Mouse (Mus musculus): ENCODE data around the gene C1qc.

C1qc gene

DNA sequence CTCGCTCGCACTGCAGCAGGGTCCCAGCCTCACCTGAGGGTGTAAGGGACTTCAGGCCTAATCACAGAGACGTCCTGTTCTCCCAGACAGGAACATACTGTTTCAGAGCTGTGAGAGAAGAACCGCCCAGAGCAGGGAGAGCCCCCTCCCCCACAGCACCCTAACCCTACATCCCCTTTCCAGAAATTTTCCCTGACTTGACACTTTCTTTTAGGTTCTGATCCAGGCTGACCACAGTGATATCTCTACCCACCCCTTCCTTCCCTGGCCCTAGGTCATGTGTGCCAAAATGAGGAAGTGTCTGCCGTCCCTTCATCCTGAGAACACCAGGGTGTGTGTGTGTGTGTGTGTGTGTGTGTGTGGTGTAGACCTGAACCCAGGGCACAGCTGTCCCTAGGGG is at the start of gene C1qc:
Gene C1qc (minus strand): TSS at position 255 of the 400 bp plus-strand sequence.
- no peak for DNase-seq (ENCODE audit: low read depth, low spot score)

DNA sequence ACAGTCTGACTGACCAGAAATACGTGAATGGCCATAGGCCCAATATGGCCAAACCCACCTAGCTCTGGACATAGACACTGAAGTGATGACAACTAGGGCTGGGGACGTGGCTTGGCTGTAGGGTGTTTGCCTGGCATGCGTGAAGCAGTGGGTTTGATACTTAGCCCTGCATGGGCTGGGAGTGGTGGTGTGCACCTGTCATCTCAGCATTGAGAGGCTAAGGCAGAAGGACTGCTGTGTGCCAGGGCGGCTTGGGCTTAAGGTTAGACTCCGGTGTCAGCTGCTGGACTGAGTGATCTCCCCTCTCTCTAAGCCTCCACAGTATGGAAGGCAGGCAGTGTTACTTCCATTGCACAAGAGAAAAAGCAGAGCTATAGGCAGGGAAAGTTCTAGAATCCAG is 45.1 kb upstream of the C1qc start:
- no peak for DNase-seq (ENCODE audit: low read depth, low spot score)

DNA sequence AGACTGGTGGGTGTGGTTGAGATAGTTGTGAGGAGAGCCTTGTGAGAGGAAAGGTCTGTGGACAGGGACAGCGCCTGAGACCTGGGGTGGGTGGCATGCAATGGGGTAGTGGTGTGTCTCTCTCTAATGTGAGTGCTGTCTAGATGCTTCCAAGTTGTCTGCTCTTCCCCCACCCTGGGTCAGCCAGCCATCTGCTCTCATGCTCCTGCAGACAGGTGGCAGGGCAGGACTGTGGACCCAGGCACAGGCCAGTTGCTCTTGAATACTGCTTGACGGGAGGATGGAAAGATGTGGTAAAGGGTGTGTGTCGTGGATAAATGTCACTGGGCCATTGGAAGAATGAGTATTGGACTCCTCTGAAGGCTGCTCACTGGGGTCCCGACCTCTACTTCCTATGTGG is 44.5 kb upstream of the C1qc start:
- DNase-seq (ENCODE audit: low read depth, low spot score): no peak

DNA sequence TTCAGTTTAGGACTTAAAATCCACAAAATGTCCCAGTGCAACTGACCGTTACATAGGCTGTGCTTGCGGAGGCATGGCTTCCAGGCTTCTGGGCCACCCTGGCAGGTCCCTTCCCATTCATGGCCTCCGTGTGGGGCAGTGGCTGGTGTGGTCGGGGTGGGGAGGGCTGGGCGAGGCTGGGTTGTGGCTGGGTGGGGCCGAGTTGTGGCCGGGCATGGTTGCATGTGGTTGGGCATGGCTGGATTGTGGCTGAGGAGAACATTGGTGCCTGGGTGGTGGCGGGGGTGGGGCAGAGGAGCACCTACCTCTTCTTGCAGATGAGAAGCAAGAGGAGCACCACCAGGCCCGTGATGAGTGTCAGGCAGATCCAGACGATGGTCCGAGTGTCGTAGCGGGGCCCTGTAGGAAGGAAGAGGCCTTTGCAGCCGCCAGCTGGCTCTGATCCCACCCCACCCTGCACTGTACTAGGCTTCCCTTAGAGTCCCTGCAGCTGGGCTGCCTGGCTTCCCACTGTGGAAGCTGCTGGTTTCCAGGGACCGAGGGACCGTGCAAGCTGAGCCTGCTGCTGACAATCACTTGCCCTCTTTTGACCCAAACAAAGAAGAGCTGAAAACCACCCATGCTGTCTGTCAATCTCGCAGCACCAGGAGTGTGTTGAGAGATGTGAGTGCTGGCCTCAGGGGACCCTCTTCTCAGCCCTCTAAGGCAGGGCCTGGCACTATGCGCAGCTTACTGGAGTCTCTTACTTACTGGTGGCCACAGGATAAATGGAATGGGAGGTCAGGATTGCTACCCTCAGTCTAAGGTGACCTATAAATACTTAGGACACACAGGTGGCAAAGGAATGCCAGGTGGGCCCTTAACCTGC is 42.1 kb upstream of the C1qc start:
- no peak for DNase-seq (ENCODE audit: low read depth, low spot score)

DNA sequence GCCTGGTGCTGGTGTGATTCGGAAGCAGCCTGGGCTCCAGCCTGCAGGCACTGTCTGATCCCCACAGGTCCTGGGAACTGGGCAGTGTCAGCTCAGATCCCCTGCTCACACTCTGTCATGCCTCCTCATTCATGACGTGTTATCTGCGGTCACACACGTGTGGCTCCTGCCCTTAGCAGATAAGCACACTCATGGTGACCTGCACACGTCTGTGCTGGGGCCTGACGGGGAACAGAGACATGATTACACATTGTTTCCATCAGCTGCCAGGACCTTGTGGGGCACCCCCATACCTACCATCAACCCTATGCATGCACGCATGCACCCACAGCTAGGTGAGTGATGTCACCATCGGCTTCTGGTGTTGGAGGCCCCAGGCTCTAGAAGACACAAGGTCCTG is 37.6 kb upstream of the C1qc start:
- no peak for DNase-seq (ENCODE audit: low read depth, low spot score)

DNA sequence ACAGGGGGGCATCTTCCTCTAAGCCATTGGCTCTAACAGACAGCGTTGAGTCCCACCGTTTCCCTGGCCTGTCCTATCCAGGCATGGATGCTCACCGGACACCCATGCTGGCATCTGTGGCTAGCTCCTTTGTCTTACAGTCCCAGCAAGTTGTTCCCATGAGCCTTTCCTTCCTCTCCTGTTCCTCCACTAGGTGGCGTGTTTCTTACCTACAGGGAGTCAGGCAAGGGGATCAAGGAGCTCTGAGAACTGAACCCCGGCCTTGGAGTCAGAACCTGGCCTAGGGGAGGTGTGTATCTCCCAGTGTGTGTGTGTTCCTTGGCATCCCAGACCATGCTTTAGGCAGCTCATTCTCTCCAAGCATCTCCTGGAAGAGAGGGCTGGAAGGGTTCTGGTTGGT is 36.1 kb upstream of the C1qc start:
- peak; percentile 44 for DNase-seq (ENCODE audit: low read depth, low spot score)

DNA sequence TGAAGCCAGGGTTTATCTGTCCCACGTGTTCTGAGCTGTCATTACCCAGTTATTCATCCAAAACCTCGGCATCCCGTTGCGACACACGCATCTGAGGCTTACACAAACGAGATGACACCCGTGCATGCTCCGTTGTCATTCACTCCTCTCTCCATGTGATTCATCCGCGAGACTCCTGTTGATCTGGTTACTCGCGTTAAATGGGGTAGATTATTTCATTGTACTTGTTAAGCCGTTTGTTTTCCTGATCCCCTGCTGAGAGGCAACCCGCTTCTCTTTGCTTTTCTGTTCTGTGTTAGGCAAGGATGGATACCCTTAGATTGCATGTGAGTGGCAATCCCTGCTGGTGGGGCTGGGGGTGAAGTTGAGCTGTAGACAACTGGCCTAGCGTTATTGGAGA is 32.9 kb upstream of the C1qc start:
- no peak for DNase-seq (ENCODE audit: low read depth, low spot score)

DNA sequence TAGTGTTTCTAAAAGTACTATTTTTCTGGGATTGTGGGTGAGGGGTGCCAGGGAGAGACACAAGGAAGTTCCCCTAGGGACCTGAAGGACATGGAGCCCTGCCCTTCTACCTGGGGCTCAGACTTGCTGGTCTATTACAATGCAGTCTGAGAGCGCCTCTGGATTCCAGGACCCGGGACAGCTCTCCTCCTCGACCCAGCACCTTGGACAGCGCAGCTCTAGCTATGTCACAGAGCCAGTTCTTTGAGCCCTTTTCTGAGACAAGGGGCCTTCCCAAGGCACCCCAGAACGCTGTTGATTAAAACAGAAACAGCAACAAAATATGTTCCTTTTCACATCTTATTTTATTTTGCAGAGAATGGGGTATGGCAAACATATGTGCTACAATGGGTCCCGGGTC is 31.7 kb upstream of the C1qc start:
- DNase-seq (ENCODE audit: low read depth, low spot score): peak; percentile 32

DNA sequence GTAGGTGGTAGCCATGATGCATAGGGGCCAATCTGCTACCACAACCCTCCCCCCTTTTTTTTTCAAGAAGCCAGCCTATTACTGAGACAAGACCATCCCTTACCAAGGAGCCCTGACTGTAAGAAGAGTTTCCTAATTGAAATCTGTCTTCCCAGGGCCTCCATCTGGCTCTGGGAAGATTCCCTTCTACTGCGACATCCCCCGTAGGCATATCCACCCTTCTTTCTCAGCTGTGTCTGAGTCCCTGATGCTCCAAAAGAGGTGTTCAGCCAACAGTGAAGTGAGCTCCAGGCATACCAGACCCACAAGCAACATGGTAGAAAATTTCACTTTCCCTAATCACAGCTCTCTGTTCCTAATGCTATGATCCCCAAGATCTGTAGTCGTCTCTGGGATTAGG is 26.7 kb upstream of the C1qc start:
- no peak for DNase-seq (ENCODE audit: low read depth, low spot score)

DNA sequence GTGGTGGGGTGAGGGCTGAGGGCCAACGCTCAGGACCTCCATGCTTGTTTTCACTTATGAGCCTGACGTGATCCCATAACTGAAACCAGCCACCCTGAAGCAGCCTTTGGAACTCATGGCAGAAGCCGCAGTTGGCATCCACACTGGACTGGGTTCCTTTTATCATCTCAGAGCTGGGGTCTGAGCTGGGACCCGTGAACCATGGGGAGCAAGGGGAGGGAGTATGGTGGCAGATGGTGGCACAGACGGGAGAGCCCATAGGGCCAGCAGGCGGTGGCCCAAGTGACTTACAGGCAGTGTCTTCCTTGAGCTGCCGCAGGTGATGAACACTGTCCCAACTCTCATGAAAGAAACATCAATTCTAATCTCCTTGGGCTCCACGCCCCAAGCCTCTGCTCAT is 26.0 kb upstream of the C1qc start:
- DNase-seq (ENCODE audit: low read depth, low spot score): no peak

DNA sequence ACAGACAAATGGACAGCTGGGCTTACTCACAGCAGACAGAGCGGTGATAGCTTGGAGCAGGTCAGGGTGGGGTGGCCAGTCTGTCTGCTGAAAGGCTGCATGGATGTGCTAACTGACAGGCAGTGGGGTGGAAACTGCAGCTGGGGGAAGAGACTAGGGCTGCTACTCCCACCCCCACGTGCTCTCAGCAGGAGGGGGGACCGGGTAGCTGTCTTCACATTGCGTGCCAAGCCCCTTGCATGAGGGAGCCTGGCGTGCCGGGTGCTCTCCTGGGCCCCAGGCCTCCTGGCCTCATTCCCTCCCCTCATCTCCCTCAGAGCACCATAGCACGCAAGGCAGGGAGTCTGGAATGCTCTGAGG is 24.3 kb upstream of the C1qc start:
- DNase-seq (ENCODE audit: low read depth, low spot score): no peak

DNA sequence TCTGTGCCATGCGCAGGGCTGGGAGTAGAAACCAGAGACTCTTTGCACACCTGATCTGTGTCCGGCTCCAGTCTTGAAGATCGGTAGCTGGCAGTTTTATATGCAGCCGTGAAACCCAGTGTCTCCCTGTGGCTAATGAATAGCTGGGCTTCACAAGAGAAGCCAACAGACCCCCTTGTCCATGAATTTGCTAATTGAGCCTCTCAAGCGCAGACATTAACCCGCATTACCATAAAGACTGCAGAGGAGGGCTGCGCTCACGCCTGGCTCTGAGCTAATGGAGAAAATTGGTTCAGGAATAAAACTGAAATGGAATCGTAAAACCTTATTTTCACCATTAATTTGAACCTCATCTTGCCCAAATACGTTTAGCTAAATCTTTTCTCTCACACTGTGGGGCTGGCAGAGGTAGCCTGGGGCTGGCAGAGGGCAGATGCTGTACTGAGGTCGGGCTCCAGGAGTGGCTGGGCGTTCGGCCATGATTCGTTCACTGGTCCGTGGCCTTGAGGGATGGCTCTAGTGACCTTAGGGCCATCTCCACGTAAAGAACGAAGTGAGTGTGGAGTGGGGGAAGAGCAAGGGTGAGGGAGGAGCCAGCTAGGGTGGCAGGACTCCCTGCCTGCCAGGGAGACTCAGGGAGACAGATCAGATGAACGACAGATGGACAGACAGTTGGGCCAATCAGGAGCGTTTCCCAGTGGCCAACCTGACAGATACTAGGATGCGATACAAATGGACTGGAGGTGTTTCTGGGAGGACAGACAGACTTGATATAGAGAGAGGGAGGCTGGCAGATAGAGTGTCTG is 23.7 kb upstream of the C1qc start:
- DNase-seq (ENCODE audit: low read depth, low spot score): no peak

DNA sequence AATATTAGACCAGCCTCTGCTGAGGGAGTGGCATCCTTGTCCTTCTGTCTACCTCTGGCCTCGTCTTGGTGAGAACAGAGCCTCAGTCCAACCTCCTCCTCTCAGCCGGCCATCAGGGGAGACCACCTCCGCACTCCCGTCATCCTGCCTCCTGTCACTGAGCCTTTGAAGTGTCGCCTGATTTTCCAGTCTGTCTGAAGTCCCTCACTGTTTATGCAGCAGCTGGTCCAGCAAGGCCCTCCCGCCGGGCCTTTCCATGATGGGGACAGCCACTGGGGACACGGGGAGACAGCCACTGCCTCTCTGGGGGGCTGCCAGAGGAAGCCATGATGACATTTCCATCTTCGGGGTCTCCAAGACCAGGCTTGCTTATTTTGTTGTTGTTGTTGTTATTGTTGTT is 20.0 kb upstream of the C1qc start:
- DNase-seq (ENCODE audit: low read depth, low spot score): no peak

DNA sequence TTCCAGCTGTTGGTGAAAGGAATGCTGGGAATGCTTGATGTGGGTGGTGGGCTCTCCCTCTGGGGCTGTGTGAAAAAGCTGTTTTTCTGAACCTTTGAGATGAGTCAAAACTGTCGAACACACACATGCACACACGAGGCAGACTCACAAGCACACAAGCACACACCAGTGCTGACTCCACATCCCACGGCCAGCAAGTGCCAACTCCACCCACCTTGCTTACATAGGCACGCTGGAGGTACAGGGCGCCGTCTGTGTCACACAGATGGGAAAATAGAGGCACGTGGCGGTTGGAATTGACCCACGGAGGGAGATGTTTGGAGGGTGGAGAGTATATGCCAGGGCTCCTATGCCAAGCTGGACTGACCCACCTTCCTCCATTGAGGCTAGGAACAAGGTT is 18.9 kb upstream of the C1qc start:
- no peak for DNase-seq (ENCODE audit: low read depth, low spot score)

DNA sequence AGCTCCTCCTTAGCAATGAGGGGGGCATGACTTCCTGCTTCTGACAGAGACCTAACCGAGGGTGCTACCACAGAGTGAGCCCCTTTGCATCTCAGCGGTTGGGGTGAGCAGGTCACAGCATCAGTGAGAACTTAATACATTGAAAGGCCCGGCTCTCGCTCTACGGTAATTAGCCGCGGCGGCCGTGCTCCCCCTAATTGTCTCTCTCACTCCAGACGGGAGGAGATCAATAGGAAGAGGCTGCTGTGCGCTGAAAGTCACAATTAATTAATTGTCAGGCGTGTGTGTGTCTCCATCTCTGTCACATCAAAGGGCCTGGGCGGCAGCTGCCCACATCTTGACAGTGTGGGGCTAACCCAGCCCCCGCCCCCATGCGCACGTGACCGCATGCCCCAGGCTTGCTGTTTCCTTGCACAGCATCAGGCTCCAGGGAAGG is 18.4 kb upstream of the C1qc start:
- no peak for DNase-seq (ENCODE audit: low read depth, low spot score)

DNA sequence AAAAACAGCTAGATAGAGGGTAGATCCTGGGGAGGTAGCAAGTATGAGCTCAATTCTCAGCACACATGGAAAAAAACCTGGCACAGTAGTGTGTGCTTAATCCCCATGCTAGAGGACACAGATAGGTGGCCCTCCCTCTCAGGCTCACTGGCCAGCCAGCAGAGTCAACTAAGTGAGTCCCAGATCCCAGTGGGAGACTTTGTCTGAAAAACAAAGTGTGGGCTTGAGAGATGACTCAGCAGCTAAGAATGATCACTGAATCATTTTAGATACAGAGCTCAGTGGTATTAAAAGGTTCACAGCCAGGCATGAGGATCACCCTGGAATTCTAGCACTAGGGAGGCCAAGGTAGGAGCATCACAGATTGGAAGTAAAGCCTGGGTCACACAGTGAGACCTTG is 14.9 kb upstream of the C1qc start:
- DNase-seq (ENCODE audit: low read depth, low spot score): no peak

DNA sequence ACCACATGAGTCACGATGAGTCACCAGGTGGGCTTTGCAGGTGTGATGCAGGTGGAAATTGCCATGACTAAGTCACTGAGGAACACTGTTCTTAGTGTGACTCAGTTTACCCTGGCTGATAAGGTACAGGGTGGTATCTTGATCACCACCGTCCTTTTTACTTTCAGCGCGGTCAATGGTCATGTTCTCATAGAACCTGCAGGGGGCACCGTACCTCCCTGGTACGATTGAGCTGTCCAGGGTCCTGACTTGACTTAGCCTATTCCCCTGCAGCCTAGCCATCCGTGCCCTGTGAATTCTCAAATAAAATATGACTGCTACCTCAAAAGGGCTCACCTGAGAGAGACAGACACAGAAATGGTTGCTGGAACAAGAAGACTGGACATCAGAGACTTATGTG is 14.2 kb upstream of the C1qc start:
- peak; percentile 60 for DNase-seq (ENCODE audit: low read depth, low spot score)

DNA sequence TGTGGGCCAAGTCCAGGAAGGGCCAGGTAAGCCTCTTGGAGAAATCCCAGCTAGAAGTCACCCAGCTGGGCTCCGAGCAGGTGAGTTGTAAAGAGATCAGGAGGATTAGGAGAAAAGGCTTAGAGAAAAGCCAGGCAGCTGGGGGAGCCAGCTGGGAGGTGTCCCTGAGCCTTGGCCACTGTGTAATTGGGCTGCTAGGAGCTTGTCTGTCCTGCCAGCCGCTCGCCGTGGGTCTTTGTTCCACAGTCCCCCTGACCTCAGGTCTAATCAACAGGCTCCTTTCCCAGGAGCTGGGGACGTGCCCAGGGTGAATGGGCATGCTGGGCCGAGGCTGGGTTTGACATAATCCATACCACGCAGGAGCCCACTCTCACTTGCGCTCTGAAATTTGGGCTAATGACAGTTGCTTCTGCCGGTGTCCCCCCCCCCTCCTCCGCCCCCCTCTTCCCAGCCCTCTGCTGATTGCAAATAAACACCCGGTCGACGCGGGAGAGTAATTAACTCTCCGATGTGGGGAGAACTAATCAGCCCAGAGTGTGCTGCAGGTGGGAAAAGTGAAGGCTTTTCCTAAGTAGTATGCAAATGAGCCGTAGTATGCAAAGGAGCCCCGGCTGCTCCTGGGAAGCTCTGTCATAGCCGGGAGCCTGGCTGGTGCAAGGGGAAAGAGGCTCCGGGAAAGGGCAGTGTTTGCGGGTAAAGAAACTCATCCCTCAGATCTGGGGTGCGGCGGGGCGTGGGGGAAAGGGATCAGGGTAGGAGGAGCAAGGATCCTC is 12.1 kb upstream of the C1qc start:
- DNase-seq (ENCODE audit: low read depth, low spot score): no peak

DNA sequence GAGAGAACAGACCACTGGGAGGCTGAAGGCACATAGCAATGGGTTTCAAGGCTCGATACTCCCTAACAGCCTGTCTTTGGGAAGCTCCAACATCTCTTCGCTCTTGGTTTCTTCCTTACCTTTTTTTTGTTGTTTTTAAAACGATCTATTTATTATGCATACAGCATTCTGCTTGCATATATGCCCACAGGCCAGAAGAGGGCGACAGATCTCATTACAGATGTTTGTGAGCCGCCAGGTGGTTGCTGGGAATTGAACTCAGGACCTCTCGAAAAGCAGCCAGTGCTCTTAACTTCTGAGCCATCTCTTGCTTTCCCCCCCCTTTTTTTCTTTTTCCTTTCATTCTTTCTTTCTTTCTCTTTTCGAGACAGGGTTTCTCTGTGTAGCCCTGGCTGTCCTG is 6.3 kb upstream of the C1qc start:
- DNase-seq (ENCODE audit: low read depth, low spot score): peak; percentile 18

DNA sequence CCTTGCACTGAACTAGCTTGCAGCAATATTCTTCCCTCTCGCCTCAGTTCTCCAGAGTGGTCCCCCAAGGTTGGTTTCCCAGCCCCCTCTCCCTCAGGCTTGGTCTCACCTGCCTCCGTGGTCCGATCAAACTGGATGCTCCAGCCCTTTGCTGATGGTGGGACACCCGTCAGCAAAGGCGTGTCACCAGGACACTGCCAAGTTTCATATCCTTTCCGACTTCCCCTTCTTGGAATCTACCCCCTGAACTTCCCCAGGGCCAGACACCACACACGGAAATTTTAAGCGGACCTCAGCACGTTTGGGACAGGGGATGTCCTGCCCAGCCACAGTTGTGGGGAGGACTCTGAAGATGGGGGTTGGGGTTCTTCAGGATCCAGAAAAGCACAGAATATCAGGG is 5.8 kb upstream of the C1qc start, which contains the start of gene C1qa:
Gene C1qa (minus strand): TSS at position 167 of the 400 bp plus-strand sequence.
- DNase-seq (ENCODE audit: low read depth, low spot score): no peak

DNA sequence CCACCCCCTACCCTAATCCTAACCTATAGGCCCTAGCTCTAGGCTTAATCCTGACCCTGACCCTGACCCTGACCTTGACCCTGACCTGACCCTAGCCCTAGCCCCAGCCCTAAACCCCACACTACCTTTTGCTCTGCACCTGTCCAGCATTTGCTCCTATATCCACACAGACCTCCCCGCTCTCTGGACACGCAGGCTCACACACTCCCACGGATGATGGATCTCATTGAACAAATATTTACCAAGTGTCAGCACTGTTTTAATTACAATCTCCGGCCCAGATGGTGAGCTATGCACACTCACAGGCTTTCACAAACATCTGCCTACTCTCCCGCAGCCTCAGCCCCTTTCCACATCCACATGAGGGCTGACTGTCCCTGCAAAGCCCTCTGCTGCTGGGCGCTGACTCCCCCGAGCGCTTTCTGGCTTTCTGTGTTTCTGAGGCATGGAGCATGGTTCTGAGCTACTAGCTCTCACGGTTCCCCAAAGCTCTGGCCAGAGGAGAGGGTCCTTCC is 5.3 kb upstream of the C1qc start:
- no peak for DNase-seq (ENCODE audit: low read depth, low spot score)

DNA sequence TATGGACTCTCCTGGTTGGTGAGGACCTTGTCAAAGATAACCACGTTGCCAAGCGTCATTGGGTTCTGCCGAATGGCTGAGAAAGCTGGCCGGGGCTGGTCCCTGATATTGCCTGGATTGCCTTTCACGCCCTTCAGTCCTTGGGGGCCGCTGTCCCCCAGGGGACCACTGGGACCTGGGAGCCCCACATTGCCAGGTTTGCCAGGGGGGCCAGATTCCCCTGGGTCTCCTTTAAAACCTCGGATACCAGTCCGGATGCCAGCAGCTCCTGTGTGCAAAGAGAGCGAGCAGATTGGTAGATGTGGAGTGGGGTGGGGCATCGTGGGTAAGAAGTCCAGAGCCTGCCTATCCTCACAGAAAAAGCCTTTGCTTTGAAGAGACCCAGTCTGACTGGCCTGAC is 3.6 kb upstream of the C1qc start:
- no peak for DNase-seq (ENCODE audit: low read depth, low spot score)

Measured in CD4-positive, CD25-positive, alpha-beta regulatory T cell, adult 2 months (primary cell).